Mouse (Mus musculus): ENCODE measurements around the gene Eif4h.

GRCm38 (mm10) chr5:134684398-134684797 lies 45.1 kb upstream of the Eif4h start:
- TF ChIP-seq CTCF (IDR thresholded peaks at IDR 0.05; ENCODE audit: extremely low read depth, insufficient read depth, insufficient read length, insufficient replicate concordance) = no peak
- TF ChIP-seq POLR2A (IDR thresholded peaks at IDR 0.05; ENCODE audit: low read depth, low read length) = no peak
